Mouse (Mus musculus) forebrain, embryonic 14.5 days (tissue): Measurements from ENCODE around the gene Dnaja3. TPM values are rescaled to one million over a fixed set of nuclear protein-coding genes. Genes with fewer than 3 reads are reported as not detected.

Source experiments
- ATAC-seq: fragments of 200-750 bp; cut with Nextera tagmentation; 2 replicates; pipeline ENCODE4 v1.8.0; 2017; ENCODE audit warnings: mild to moderate bottlenecking, moderate library complexity
- DNase-seq: peaks from one replicate; pipeline ENCODE4 v3.0.0-alpha.2; 2015; ENCODE audit warnings: low spot score
- H3K27ac ChIP-seq: fragments of 300-500 bp; sonication (generic); 2 replicates; pipeline ENCODE4 v1.5.1; 2014; ENCODE audit warnings: low read depth, mild to moderate bottlenecking, control low read depth, low read length, moderate library complexity
- H3K27me3 ChIP-seq: fragments of 300-500 bp; sonication (generic); replicated peaks from 2 replicates; pipeline ENCODE4 v1.6.1; 2014; ENCODE audit warnings: low read length, control low read depth, mixed read lengths; ENCODE audit not compliant: control insufficient read depth, insufficient read depth
- H3K36me3 ChIP-seq: fragments of 300-500 bp; sonication (generic); 2 replicates; pipeline ENCODE4 v1.6.1; 2014; ENCODE audit warnings: low read length, control low read depth; ENCODE audit not compliant: control insufficient read depth, insufficient read depth
- H3K4me1 ChIP-seq: fragments of 300-500 bp; sonication (generic); 2 replicates; pipeline ENCODE4 v1.6.1; 2014; ENCODE audit warnings: antibody characterized with exemption, low read length, control low read depth; ENCODE audit not compliant: control insufficient read depth, insufficient read depth
- H3K4me2 ChIP-seq: fragments of 300-500 bp; sonication (generic); 2 replicates; pipeline ENCODE4 v1.6.1; 2014; ENCODE audit warnings: mild to moderate bottlenecking, control low read depth, low read length
- H3K4me3 ChIP-seq: fragments of 300-500 bp; sonication (generic); 2 replicates; pipeline ENCODE4 v1.5.1; 2014; ENCODE audit warnings: low read depth, low read length, control low read depth
- H3K9ac ChIP-seq: fragments of 300-500 bp; sonication (generic); 2 replicates; pipeline ENCODE4 v1.6.1; 2014; ENCODE audit warnings: mild to moderate bottlenecking, low read length, control low read depth, moderate library complexity
- H3K9me3 ChIP-seq: fragments of 300-500 bp; sonication (generic); replicated peaks from 2 replicates; pipeline ENCODE4 v1.6.1; 2016; ENCODE audit warnings: low read length, control low read depth, mixed read lengths; ENCODE audit not compliant: control insufficient read depth
- WGBS: fragments of 180-500 bp; shearing (Covaris S2); extraction: QIAGEN DNeasy Blood & Tissue Kit; methylation state at CpG from one replicate; pipeline ENCODE4 v1.1.7; 2014; 5-methylcytosine and 5-hydroxymethylcytosine counted together
- polyA plus RNA-seq: library from polyadenylated mRNA; unstranded; fragments of >200 nt; fragmentation: Nextera tagmentation; extraction: Ambion mirVana; gene quantifications from 2 replicates; pipeline ENCODE4 v1.2.1, GENCODE M21; 2014

The Dnaja3 gene
- polyA plus RNA-seq = 39.7 and 47.4 TPM in 2 replicates

DNA sequence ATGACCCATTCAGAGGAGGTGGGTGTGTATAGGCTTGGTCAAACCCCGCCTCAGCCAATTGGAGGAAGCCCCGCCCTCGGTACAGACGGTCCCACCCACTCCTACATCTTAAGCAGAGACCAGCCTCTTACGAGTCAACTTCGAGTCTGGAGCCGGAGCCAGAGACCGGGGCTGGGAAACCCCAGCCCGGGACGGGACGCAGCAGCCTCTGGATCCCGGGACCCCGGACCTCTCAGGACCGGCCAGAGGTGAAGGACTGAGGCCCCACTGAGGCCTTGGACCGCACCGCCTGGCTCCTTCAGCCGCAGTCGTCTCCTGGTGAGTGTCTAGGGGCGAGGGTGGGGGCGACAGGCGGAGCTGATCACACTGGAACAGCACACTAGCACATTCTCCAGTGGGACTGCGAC lies at the start of gene Dnaja3, which contains the start of gene Vasn:
TSS of gene Dnaja3 (plus strand) at position 159 of the 407 bp plus-strand sequence.
TSS of gene Vasn (plus strand) at position 111 of the 407 bp plus-strand sequence.
- 1% methylated on average over 22 of the region's 22 CpGs for WGBS
- Histone ChIP-seq H3K4me1 (peaks cover 30% of the 10 kb centered on the region), H3K27me3 (no peaks in the 10 kb centered on the region), H3K4me2 (peak within 1 kb of the TSS; percentile 82), H3K36me3 (peaks cover under 1% of the 10 kb centered on the region; the same call in 1 of the 2 replicates), H3K9me3 (no peaks in the 10 kb centered on the region), H3K4me3 (peak within 1 kb of the TSS; percentile 41), H3K27ac (no peak within 1 kb of the TSS), H3K9ac (peak within 1 kb of the TSS; percentile 65)
- ATAC-seq (peak; percentile 90), DNase-seq (peak; percentile 84)

GRCm38 (mm10) chr16:4590236-4590635 lies 49.6 kb upstream of the Dnaja3 start:
- peak; percentile 34 for DNase-seq

DNA sequence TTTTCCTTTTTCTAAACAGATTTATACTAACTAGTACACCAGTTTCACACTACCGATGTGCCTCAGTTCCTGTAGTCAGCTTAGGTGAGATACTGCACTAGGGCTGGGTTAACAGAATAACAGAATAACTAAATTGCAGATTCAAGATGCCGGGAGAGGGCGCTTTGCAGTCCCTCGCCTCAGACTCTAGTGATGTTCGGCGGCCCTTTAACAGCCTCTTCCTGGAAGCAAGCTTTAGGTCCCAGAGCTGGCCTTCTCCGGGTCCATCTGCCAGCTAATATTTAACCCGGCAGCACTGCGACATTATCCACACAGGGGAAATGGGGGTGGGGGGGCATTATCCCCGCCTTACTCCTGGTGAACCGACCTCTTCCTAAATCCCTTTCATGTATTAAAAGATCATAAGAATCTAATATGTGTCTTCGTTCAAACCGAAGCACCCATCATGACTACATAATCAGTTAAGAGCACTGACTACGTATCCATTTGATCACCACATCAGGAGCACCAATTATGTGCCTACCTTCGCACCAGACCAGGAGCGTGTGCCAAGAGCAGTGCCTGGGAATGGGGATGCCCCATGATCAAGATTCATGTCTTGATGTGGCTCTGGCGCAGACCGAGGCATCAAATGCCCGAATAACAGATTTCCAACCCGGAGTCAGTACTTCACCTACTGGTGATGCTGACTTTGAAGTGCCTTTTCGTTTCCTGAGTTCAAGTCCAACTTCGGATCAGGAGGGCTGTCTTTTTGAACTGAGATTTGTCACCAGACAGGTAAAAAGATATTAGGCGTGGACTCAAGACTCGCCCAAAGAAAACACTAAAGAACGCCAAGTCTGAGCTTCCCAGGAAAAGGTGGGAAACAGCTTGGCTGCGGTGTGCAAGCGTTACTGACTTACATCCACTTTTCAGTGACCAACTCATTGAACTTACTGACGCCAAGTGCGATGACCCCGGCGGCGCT lies 46.6 kb upstream of the Dnaja3 start:
- Histone ChIP-seq H3K4me2 (peak overlapping the region; percentile 93), H3K27me3 (no peaks in the 10 kb centered on the region), H3K36me3 (0 out of 2 replicates have a peak, but pooled peaks cover 3% of the 10 kb centered on the region), H3K4me3 (peak overlapping the region; percentile 73), H3K9ac (peak overlapping the region; percentile 90), H3K4me1 (peaks cover 32% of the 10 kb centered on the region), H3K27ac (peak overlapping the region; percentile 93), H3K9me3 (no peaks in the 10 kb centered on the region)
- ATAC-seq (no peak), DNase-seq (peak; percentile 76)
- WGBS = 14% methylated on average over 32 of the region's 32 CpGs

More at GRCm38 (mm10) chr16:4590236-4590635, 49.6 kb upstream of the Dnaja3 start:
- Histone ChIP-seq H3K4me1 (peaks cover 6% of the 10 kb centered on the region; the same call in 1 of the 2 replicates), H3K36me3 (0 out of 2 replicates have a peak, but pooled peaks cover 3% of the 10 kb centered on the region), H3K27ac (no peak overlapping the region), H3K9me3 (no peaks in the 10 kb centered on the region), H3K4me2 (no peak overlapping the region), H3K4me3 (no peak overlapping the region), H3K9ac (no peak overlapping the region), H3K27me3 (no peaks in the 10 kb centered on the region)
- ATAC-seq = no peak
- 97% methylated on average over 9 of the region's 9 CpGs for WGBS

GRCm38 (mm10) chr16:4593971-4594813 lies 45.6 kb upstream of the Dnaja3 start, which contains the start of gene Glis2:
TSS of gene Glis2 (plus strand) at chr16:4594713.
- DNase-seq (peak; percentile 94), ATAC-seq (peak; percentile 86)
- Histone ChIP-seq H3K36me3 (0 out of 2 replicates have a peak, but pooled peaks cover 3% of the 10 kb centered on the region), H3K27me3 (no peaks in the 10 kb centered on the region), H3K4me3 (peak within 1 kb of the TSS; percentile 73), H3K9ac (peak within 1 kb of the TSS; percentile 90), H3K4me1 (peaks cover 42% of the 10 kb centered on the region), H3K27ac (peak within 1 kb of the TSS; percentile 93), H3K4me2 (peak within 1 kb of the TSS; percentile 93), H3K9me3 (no peaks in the 10 kb centered on the region)
- 2% methylated on average over 32 of the region's 74 CpGs for WGBS

GRCm38 (mm10) chr16:4594814-4595526 lies 44.8 kb upstream of the Dnaja3 start:
- ATAC-seq (peak; percentile 66), DNase-seq (peak; percentile 61)
- peak overlapping the region; percentile 73 for H3K4me3 ChIP-seq
- H3K9ac ChIP-seq = peak overlapping the region; percentile 90
- peak overlapping the region; percentile 93 for H3K4me2 ChIP-seq
- 0 out of 2 replicates have a peak, but pooled peaks cover 3% of the 10 kb centered on the region for H3K36me3 ChIP-seq
- peak overlapping the region; percentile 93 for H3K27ac ChIP-seq
- no peaks in the 10 kb centered on the region for H3K27me3 ChIP-seq
- WGBS = under 1% methylated on average over 34 of the region's 52 CpGs
- H3K4me1 ChIP-seq = peaks cover 42% of the 10 kb centered on the region
- no peaks in the 10 kb centered on the region for H3K9me3 ChIP-seq

- DNase-seq = peak; percentile 41
- Histone ChIP-seq H3K9ac (peak overlapping the region; percentile 90), H3K27me3 (no peaks in the 10 kb centered on the region), H3K9me3 (no peaks in the 10 kb centered on the region), H3K27ac (peak overlapping the region; percentile 93), H3K4me3 (peak overlapping the region; percentile 73), H3K4me1 (peaks cover 42% of the 10 kb centered on the region), H3K36me3 (0 out of 2 replicates have a peak, but pooled peaks cover 2% of the 10 kb centered on the region), H3K4me2 (peak overlapping the region; percentile 93)
- WGBS = 0% methylated on average over 5 of the region's 5 CpGs
- ATAC-seq = peak; percentile 4; the same call in 1 of the 2 replicates
Observed at GRCm38 (mm10) chr16:4595527-4595963, 44.2 kb upstream of the Dnaja3 start.

DNA sequence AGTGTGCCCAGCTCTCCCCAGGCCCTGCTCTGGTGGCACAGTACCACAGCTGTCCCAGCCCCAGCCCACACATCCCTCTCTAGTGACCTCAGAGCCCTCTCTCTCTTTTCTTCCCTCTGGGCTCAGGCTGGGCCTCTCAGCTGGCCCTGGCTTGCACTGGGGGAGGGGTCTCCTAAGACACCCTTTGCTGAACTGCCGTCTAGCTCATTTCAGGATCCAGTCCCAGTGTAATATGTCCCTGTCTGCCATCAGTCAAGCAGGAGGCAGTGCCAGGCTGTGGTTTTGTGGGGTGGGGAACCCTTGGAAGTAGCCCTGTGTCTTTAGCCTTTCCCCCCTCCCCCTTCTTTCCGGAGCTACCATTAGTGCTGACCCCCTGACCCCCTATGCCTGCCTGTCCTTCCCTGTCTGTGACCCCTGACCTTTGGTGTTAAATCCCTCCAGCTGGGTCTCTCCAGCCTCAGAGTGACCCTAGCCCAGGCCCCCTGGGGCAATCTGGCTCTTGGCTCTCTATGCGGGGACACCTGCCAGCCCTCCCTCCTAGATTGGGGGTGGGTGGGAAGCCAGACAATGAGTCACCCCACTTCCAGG lies 43.6 kb upstream of the Dnaja3 start:
- Histone ChIP-seq H3K9ac (peak overlapping the region; percentile 90), H3K4me3 (peak overlapping the region; percentile 73), H3K9me3 (no peaks in the 10 kb centered on the region), H3K36me3 (no peaks in the 10 kb centered on the region), H3K4me2 (peak overlapping the region; percentile 93), H3K27ac (peak overlapping the region; percentile 93), H3K27me3 (no peaks in the 10 kb centered on the region), H3K4me1 (peaks cover 42% of the 10 kb centered on the region)
- DNase-seq = peak; percentile 33
- 11% methylated on average over 3 of the region's 3 CpGs for WGBS
- ATAC-seq = no peak
